Mouse (Mus musculus): Measurements from ENCODE around the gene Ess2. TPM values are rescaled to one million over a fixed set of nuclear protein-coding genes. Genes with fewer than 3 reads are reported as not detected.

The Ess2 gene
- polyA plus RNA-seq, 1 experiment = 14.2 TPM

GRCm38 (mm10) chr16:17879571-17879970, 31.6 kb downstream of the Ess2 start:
- no peak for TF ChIP-seq POLR2A (IDR thresholded peaks at IDR 0.05; ENCODE audit: low read depth, low read length)
- TF ChIP-seq CTCF (conservative IDR thresholded peaks at IDR 0.05; ENCODE audit: insufficient read depth, insufficient read length, low read depth, low read length) = no peak
- Histone ChIP-seq H3K27me3 (replicated peaks; ENCODE audit: control insufficient read depth, insufficient read depth, low read length) (no peaks in the 10 kb centered on the region), H3K4me3 (ENCODE audit: insufficient read depth, low read depth, low read length) (no peak overlapping the region), H3K4me1 (ENCODE audit: control insufficient read depth, insufficient read depth, low read length) (peaks cover 11% of the 10 kb centered on the region; the same call in 1 of the 2 replicates), H3K27ac (ENCODE audit: insufficient read depth, low read depth, low read length) (no peak overlapping the region), H3K36me3 (ENCODE audit: control insufficient read depth, insufficient read depth, low read length) (no peaks in the 10 kb centered on the region)
- 83% methylated on average over 4 of the region's 4 CpGs for WGBS
- no peak for DNase-seq

- H3K27ac ChIP-seq (ENCODE audit: insufficient read depth, low read depth, low read length) = no peak overlapping the region
- H3K4me1 ChIP-seq (ENCODE audit: control insufficient read depth, insufficient read depth, low read length) = peaks cover 6% of the 10 kb centered on the region; the same call in 1 of the 2 replicates
- no peak for DNase-seq
- H3K36me3 ChIP-seq (ENCODE audit: control insufficient read depth, insufficient read depth, low read length) = no peaks in the 10 kb centered on the region
- H3K4me3 ChIP-seq (ENCODE audit: insufficient read depth, low read depth, low read length) = no peak overlapping the region
- TF ChIP-seq POLR2A (IDR thresholded peaks at IDR 0.05; ENCODE audit: low read depth, low read length) (no peak), CTCF (conservative IDR thresholded peaks at IDR 0.05; ENCODE audit: insufficient read depth, insufficient read length, low read depth, low read length) (no peak)
- no peaks in the 10 kb centered on the region for H3K27me3 ChIP-seq (replicated peaks; ENCODE audit: control insufficient read depth, insufficient read depth, low read length)
- WGBS = 98% methylated on average over 1 of the region's 1 CpGs
Observed at GRCm38 (mm10) chr16:17876096-17876495, 35.1 kb downstream of the Ess2 start.

GRCm38 (mm10) chr16:17875174-17875573, 36.0 kb downstream of the Ess2 start:
- Histone ChIP-seq H3K27me3 (replicated peaks; ENCODE audit: control insufficient read depth, insufficient read depth, low read length) (no peaks in the 10 kb centered on the region), H3K4me3 (ENCODE audit: insufficient read depth, low read depth, low read length) (no peak overlapping the region), H3K4me1 (ENCODE audit: control insufficient read depth, insufficient read depth, low read length) (peaks cover 6% of the 10 kb centered on the region; the same call in 1 of the 2 replicates), H3K36me3 (ENCODE audit: control insufficient read depth, insufficient read depth, low read length) (no peaks in the 10 kb centered on the region), H3K27ac (ENCODE audit: insufficient read depth, low read depth, low read length) (no peak overlapping the region)
- peak; percentile 28 for DNase-seq
- TF ChIP-seq POLR2A (IDR thresholded peaks at IDR 0.05; ENCODE audit: low read depth, low read length) (no peak), CTCF (conservative IDR thresholded peaks at IDR 0.05; ENCODE audit: insufficient read depth, insufficient read length, low read depth, low read length) (no peak)
- WGBS = 63% methylated on average over 4 of the region's 4 CpGs

- DNase-seq = no peak
- Histone ChIP-seq H3K27ac (ENCODE audit: insufficient read depth, low read depth, low read length) (no peak overlapping the region), H3K4me1 (ENCODE audit: control insufficient read depth, insufficient read depth, low read length) (peaks cover 6% of the 10 kb centered on the region; the same call in 1 of the 2 replicates), H3K4me3 (ENCODE audit: insufficient read depth, low read depth, low read length) (no peak overlapping the region), H3K27me3 (replicated peaks; ENCODE audit: control insufficient read depth, insufficient read depth, low read length) (no peaks in the 10 kb centered on the region), H3K36me3 (ENCODE audit: control insufficient read depth, insufficient read depth, low read length) (no peaks in the 10 kb centered on the region)
- TF ChIP-seq POLR2A (IDR thresholded peaks at IDR 0.05; ENCODE audit: low read depth, low read length) (no peak), CTCF (conservative IDR thresholded peaks at IDR 0.05; ENCODE audit: insufficient read depth, insufficient read length, low read depth, low read length) (no peak)
- 72% methylated on average over 4 of the region's 4 CpGs for WGBS
Observed at GRCm38 (mm10) chr16:17872995-17873394, 38.2 kb downstream of the Ess2 start.

- Histone ChIP-seq H3K4me3 (ENCODE audit: insufficient read depth, low read depth, low read length) (no peak overlapping the region), H3K27ac (ENCODE audit: insufficient read depth, low read depth, low read length) (no peak overlapping the region), H3K4me1 (ENCODE audit: control insufficient read depth, insufficient read depth, low read length) (peaks cover 6% of the 10 kb centered on the region; the same call in 1 of the 2 replicates), H3K36me3 (ENCODE audit: control insufficient read depth, insufficient read depth, low read length) (no peaks in the 10 kb centered on the region), H3K27me3 (replicated peaks; ENCODE audit: control insufficient read depth, insufficient read depth, low read length) (no peaks in the 10 kb centered on the region)
- TF ChIP-seq POLR2A (IDR thresholded peaks at IDR 0.05; ENCODE audit: low read depth, low read length) (no peak), CTCF (conservative IDR thresholded peaks at IDR 0.05; ENCODE audit: insufficient read depth, insufficient read length, low read depth, low read length) (no peak)
- no peak for DNase-seq
- 78% methylated on average over 5 of the region's 5 CpGs for WGBS
Observed at GRCm38 (mm10) chr16:17871248-17871647, 39.9 kb downstream of the Ess2 start.

GRCm38 (mm10) chr16:17865770-17866169, 45.4 kb downstream of the Ess2 start:
- no peak for TF ChIP-seq CTCF (conservative IDR thresholded peaks at IDR 0.05; ENCODE audit: insufficient read depth, insufficient read length, low read depth, low read length)
- TF ChIP-seq POLR2A (IDR thresholded peaks at IDR 0.05; ENCODE audit: low read depth, low read length) = no peak
- H3K4me3 ChIP-seq (ENCODE audit: insufficient read depth, low read depth, low read length) = no peak overlapping the region
- H3K36me3 ChIP-seq (ENCODE audit: control insufficient read depth, insufficient read depth, low read length) = no peaks in the 10 kb centered on the region
- DNase-seq = peak; percentile 74
- peaks cover 8% of the 10 kb centered on the region for H3K4me1 ChIP-seq (ENCODE audit: control insufficient read depth, insufficient read depth, low read length)
- 33% methylated on average over 6 of the region's 6 CpGs for WGBS
- H3K27ac ChIP-seq (ENCODE audit: insufficient read depth, low read depth, low read length) = no peak overlapping the region
- H3K27me3 ChIP-seq (replicated peaks; ENCODE audit: control insufficient read depth, insufficient read depth, low read length) = no peaks in the 10 kb centered on the region

GRCm38 (mm10) chr16:17865293-17865692, 45.9 kb downstream of the Ess2 start:
- 24% methylated on average over 2 of the region's 2 CpGs for WGBS
- DNase-seq = peak; percentile 70
- TF ChIP-seq POLR2A (IDR thresholded peaks at IDR 0.05; ENCODE audit: low read depth, low read length) (no peak), CTCF (conservative IDR thresholded peaks at IDR 0.05; ENCODE audit: insufficient read depth, insufficient read length, low read depth, low read length) (no peak)
- no peaks in the 10 kb centered on the region for H3K27me3 ChIP-seq (replicated peaks; ENCODE audit: control insufficient read depth, insufficient read depth, low read length)
- peaks cover 8% of the 10 kb centered on the region for H3K4me1 ChIP-seq (ENCODE audit: control insufficient read depth, insufficient read depth, low read length)
- no peaks in the 10 kb centered on the region for H3K36me3 ChIP-seq (ENCODE audit: control insufficient read depth, insufficient read depth, low read length)
- no peak overlapping the region for H3K4me3 ChIP-seq (ENCODE audit: insufficient read depth, low read depth, low read length)
- H3K27ac ChIP-seq (ENCODE audit: insufficient read depth, low read depth, low read length) = no peak overlapping the region

All from kidney, adult 2 months (tissue).